Mouse (Mus musculus) fat pad, adult 2 months (tissue): ENCODE measurements at regions not wholly inside any gene's neighbourhood (a gene's known extent, or its start where the extent isn't known, plus 50 kb on each side); places are given as distances from the start of the nearest gene placed in this dataset.

Experiments used
- DNase-seq: peaks from one replicate; pipeline ENCODE4 v3.0.0-alpha.2; 2011; ENCODE audit warnings: low read depth, low spot score; ENCODE audit errors: extremely low read depth

GRCm38 (mm10) chr10:9005140-9005909, 119.5 kb upstream of the Sash1 start:
- no peak for DNase-seq

GRCm38 (mm10) chr10:9002261-9002660, 116.4 kb upstream of the Sash1 start:
- no peak for DNase-seq

GRCm38 (mm10) chr10:8998758-8999398, 113.0 kb upstream of the Sash1 start:
- DNase-seq = no peak

- DNase-seq = no peak
Observed at GRCm38 (mm10) chr10:8998356-8998755, 112.5 kb upstream of the Sash1 start.

GRCm38 (mm10) chr10:8995097-8995496, 109.2 kb upstream of the Sash1 start:
- DNase-seq = no peak

- no peak for DNase-seq
Observed at GRCm38 (mm10) chr10:8986339-8986738, 100.5 kb upstream of the Sash1 start.

GRCm38 (mm10) chr10:8983347-8983746, 97.5 kb upstream of the Sash1 start:
- DNase-seq = no peak

- DNase-seq = no peak
Observed at GRCm38 (mm10) chr10:8980568-8980967, 94.7 kb upstream of the Sash1 start.

- DNase-seq = no peak
Observed at GRCm38 (mm10) chr10:8978595-8978994, 92.7 kb upstream of the Sash1 start.

GRCm38 (mm10) chr10:8973934-8974333, 88.1 kb upstream of the Sash1 start:
- DNase-seq = no peak

GRCm38 (mm10) chr10:8972789-8973551, 87.1 kb upstream of the Sash1 start:
- no peak for DNase-seq

GRCm38 (mm10) chr10:8970807-8971206, 84.9 kb upstream of the Sash1 start:
- no peak for DNase-seq

GRCm38 (mm10) chr10:8969586-8969985, 83.7 kb upstream of the Sash1 start:
- no peak for DNase-seq

GRCm38 (mm10) chr10:8969016-8969415, 83.1 kb upstream of the Sash1 start:
- no peak for DNase-seq

- no peak for DNase-seq
Observed at GRCm38 (mm10) chr10:8968276-8968923, 82.5 kb upstream of the Sash1 start.

GRCm38 (mm10) chr10:8962921-8963320, 77.1 kb upstream of the Sash1 start:
- DNase-seq = no peak

GRCm38 (mm10) chr10:8960964-8961675, 75.2 kb upstream of the Sash1 start:
- no peak for DNase-seq

GRCm38 (mm10) chr10:8960275-8960960, 74.5 kb upstream of the Sash1 start:
- DNase-seq = no peak

- no peak for DNase-seq
Observed at GRCm38 (mm10) chr10:8955499-8956211, 69.8 kb upstream of the Sash1 start.
